Mouse (Mus musculus) subcutaneous adipose tissue, adult 2 months (tissue): ENCODE measurements around the gene Esp1. TPM values are rescaled to one million over a fixed set of nuclear protein-coding genes. Genes with fewer than 3 reads are reported as not detected.

Experiments
- polyA plus RNA-seq: library from polyadenylated mRNA; depleted of rRNA; stranded (reverse); fragments of >200 nt; gene quantifications from 2 replicates; pipeline ENCODE4 v1.2.3, GENCODE M21; 2012; ENCODE audit warnings: low replicate concordance; rRNA removed

Gene Esp1
- not detected in 2 replicates for polyA plus RNA-seq

GRCm38 (mm10) chr17:40726820-40727219 is at the start of gene Esp1:
TSS of gene Esp1 (plus strand) at chr17:40727120.

Other genes with a start within 250 kb of the Esp1 start
- gene Esp8, start 207.1 kb upstream of the Esp1 start, polyA plus RNA-seq, result not detected in 2 replicates
- gene Esp6, start 165.6 kb upstream of the Esp1 start, polyA plus RNA-seq, result not detected in 2 replicates
- gene Esp4, start 128.5 kb upstream of the Esp1 start, polyA plus RNA-seq, result not detected in 2 replicates
- not detected in 2 replicates for gene Esp3, start 95.0 kb upstream of the Esp1 start, polyA plus RNA-seq
- 1.3 TPM in 1 of 2 replicates, not detected in the other for gene Crisp2, start 79.9 kb downstream of the Esp1 start, polyA plus RNA-seq
- gene Rhag, start 84.0 kb downstream of the Esp1 start, polyA plus RNA-seq, result not detected in 2 replicates
- 2.4 and 5.2 TPM in 2 replicates for gene 9130008F23Rik, start 153.4 kb downstream of the Esp1 start, polyA plus RNA-seq
- gene Glyatl3, start 187.2 kb downstream of the Esp1 start, polyA plus RNA-seq, result not detected in 2 replicates
- gene Mut, start 207.6 kb downstream of the Esp1 start, polyA plus RNA-seq, result 25.2 and 44.6 TPM in 2 replicates
- gene Cenpq, start 207.9 kb downstream of the Esp1 start, polyA plus RNA-seq, result 0.69 and 0.84 TPM in 2 replicates